Mouse (Mus musculus) spleen, postnatal 0 days (tissue): ENCODE data around the gene Tasp1. TPM values are rescaled to one million over a fixed set of nuclear protein-coding genes. Genes with fewer than 3 reads are reported as not detected.

Experiments
- polyA plus RNA-seq: library from polyadenylated mRNA; unstranded; fragments of >200 nt; fragmentation: Nextera tagmentation; extraction: Ambion mirVana; gene quantifications from 2 replicates; pipeline ENCODE4 v1.2.1, GENCODE M21; 2015

The Tasp1 gene
- polyA plus RNA-seq = 17.6 and 20.1 TPM in 2 replicates

GRCm38 (mm10) chr2:140066353-140067314, at the start of gene Tasp1:
TSS of gene Tasp1 (minus strand) at chr2:140066805.

Other genes with a start within 250 kb of the Tasp1 start
- not detected in 2 replicates for gene Gm17374, start 85.2 kb upstream of the Tasp1 start, polyA plus RNA-seq
- 19.2 and 20.8 TPM in 2 replicates for gene Esf1, start 103.8 kb upstream of the Tasp1 start, polyA plus RNA-seq
- 7.7 and 8.6 TPM in 2 replicates for gene Ndufaf5, start 103.8 kb upstream of the Tasp1 start, polyA plus RNA-seq